Mouse (Mus musculus): ENCODE measurements around the gene Adgrb3.

DNA sequence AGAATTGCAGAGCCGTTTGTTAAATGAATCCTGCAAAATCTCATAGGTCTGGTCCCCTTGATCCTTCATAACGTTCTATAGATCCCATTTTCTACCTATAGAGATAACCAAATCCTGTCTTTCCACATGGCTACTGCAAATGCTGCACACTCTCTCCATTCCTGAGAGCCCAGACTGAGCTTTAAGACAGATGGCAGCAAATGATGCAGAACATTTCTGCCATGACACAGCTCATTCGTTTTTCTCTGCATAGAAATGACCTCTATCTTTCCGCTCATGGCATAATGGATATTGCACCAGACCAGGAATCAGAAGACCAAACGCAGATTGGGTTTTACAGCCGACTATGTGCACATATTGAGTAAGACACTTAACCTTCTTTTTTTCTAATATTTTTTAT, 84.8 kb downstream of the Adgrb3 start:
- no peak for TF ChIP-seq CTCF (IDR thresholded peaks at IDR 0.05; ENCODE audit: borderline replicate concordance, insufficient read depth, low read depth, low read length)
- no peak for TF ChIP-seq POLR2A (IDR thresholded peaks at IDR 0.05; ENCODE audit: borderline replicate concordance, insufficient read depth, low read length)
